Mouse (Mus musculus) myocyte (in vitro differentiated cells): ENCODE results near the gene Samd15. TPM values are rescaled to one million over a fixed set of nuclear protein-coding genes. Genes with fewer than 3 reads are reported as not detected.

Experiments
- H3K27me3 ChIP-seq: one replicate; pipeline ENCODE4 v1.6.1; 2011; ENCODE audit not compliant: control insufficient read depth, insufficient read depth, insufficient read length
- H3K36me3 ChIP-seq: one replicate; pipeline ENCODE4 v1.6.1; 2011; ENCODE audit not compliant: control insufficient read depth, insufficient read depth
- H3K4me2 ChIP-seq: one replicate; pipeline ENCODE4 v1.6.1; 2011; ENCODE audit warnings: low read depth, control low read depth
- H3K4me3 ChIP-seq: one replicate; pipeline ENCODE4 v1.5.1; 2011; ENCODE audit warnings: mild to moderate bottlenecking, control low read depth, moderate library complexity
- H3K79me2 ChIP-seq: one replicate; pipeline ENCODE4 v1.6.1; 2011; ENCODE audit not compliant: control insufficient read depth, insufficient read depth
- H3ac ChIP-seq: one replicate; pipeline ENCODE4 v1.6.1; 2011; ENCODE audit not compliant: control insufficient read depth, insufficient read length
- CEBPB ChIP-seq: IDR thresholded peaks from 2 replicates; pipeline ENCODE4 v1.6.1; 2011; ENCODE audit warnings: mild to moderate bottlenecking, moderate library complexity; ENCODE audit not compliant: poor library complexity, insufficient read depth, severe bottlenecking
- E2F4 ChIP-seq: IDR thresholded peaks from one replicate; pipeline ENCODE4 v1.6.1; 2011; ENCODE audit warnings: mild to moderate bottlenecking, control low read depth, moderate library complexity; ENCODE audit not compliant: insufficient read depth
- MAX ChIP-seq: IDR thresholded peaks from one replicate; pipeline ENCODE4 v1.6.1; 2011; ENCODE audit warnings: low read depth, mild to moderate bottlenecking, control low read depth
- MYOD1 ChIP-seq, 3 experiments: IDR thresholded peaks; one replicate each; pipeline ENCODE4 v1.6.1; 2011; ENCODE audit warnings: control low read depth in 2 of 3, low read depth in 2 of 3, mild to moderate bottlenecking in 2 of 3, moderate library complexity in 1 of 3; ENCODE audit not compliant: insufficient read length in 2 of 3, control insufficient read depth in 1 of 3
- MYOG ChIP-seq, 3 experiments: IDR thresholded peaks; one replicate each; pipeline ENCODE4 v1.6.1; 2011; ENCODE audit warnings: control low read depth in 2 of 3, low read depth in 2 of 3, mild to moderate bottlenecking in 2 of 3; ENCODE audit not compliant: insufficient read length in 2 of 3, control insufficient read depth in 1 of 3, insufficient read depth in 1 of 3
- POLR2A ChIP-seq: IDR thresholded peaks from one replicate; pipeline ENCODE4 v1.6.1; 2011; ENCODE audit warnings: low read depth, mild to moderate bottlenecking, control low read depth, moderate library complexity; ENCODE audit not compliant: insufficient read length
- POLR2AphosphoS2 ChIP-seq: IDR thresholded peaks from one replicate; pipeline ENCODE4 v1.6.1; 2011; ENCODE audit warnings: low read depth, control low read depth; ENCODE audit not compliant: insufficient read length
- REST ChIP-seq: IDR thresholded peaks from one replicate; pipeline ENCODE4 v1.6.1; 2011; ENCODE audit warnings: mild to moderate bottlenecking, control low read depth, moderate library complexity; ENCODE audit not compliant: insufficient read depth, insufficient read length
- SRF ChIP-seq: IDR thresholded peaks from one replicate; pipeline ENCODE4 v1.6.1; 2011; ENCODE audit warnings: low read depth; ENCODE audit not compliant: control insufficient read depth, insufficient read length
- TCF12 ChIP-seq: IDR thresholded peaks from one replicate; pipeline ENCODE4 v1.6.1; 2011; ENCODE audit warnings: mild to moderate bottlenecking, control low read depth; ENCODE audit not compliant: poor library complexity, insufficient read depth, severe bottlenecking
- TCF3 ChIP-seq: IDR thresholded peaks from one replicate; pipeline ENCODE4 v1.6.1; 2011; ENCODE audit warnings: low read depth, control low read depth; ENCODE audit not compliant: insufficient read length
- USF1 ChIP-seq: IDR thresholded peaks from one replicate; pipeline ENCODE4 v1.6.1; 2011; ENCODE audit warnings: low read depth, mild to moderate bottlenecking, control low read depth, moderate library complexity
- polyA plus RNA-seq: library from polyadenylated mRNA; unstranded; fragments of >200 nt; fragmentation: generic; extraction: Trizol; gene quantifications from one replicate; pipeline ENCODE4 v1.2.1, GENCODE M21; 2012; ENCODE audit warnings: missing spikeins

Samd15 gene
- polyA plus RNA-seq, 1 experiment = 0.29 TPM

- Histone ChIP-seq H3K27me3 (no peaks in the 10 kb centered on the region), H3K4me3 (no peak overlapping the region), H3K4me2 (no peak overlapping the region), H3ac (no peak overlapping the region), H3K36me3 (no peaks in the 10 kb centered on the region), H3K79me2 (no peaks in the 10 kb centered on the region)
- TF ChIP-seq MYOD1 (IDR thresholded peaks at IDR 0.05; ENCODE audit: control insufficient read depth in 1 of 3, insufficient read length in 2 of 3, low read depth in 2 of 3) (no peak), POLR2AphosphoS2 (no peak), E2F4 (no peak), TCF3 (no peak), MYOG (IDR thresholded peaks at IDR 0.05; ENCODE audit: control insufficient read depth in 1 of 3, insufficient read depth in 1 of 3, insufficient read length in 2 of 3, low read depth in 2 of 3) (no peak), MAX (no peak), SRF (no peak), REST (no peak), TCF12 (no peak), CEBPB (no peak), POLR2A (no peak), USF1 (no peak)
Observed at GRCm38 (mm10) chr12:87212844-87213606, 13.5 kb downstream of the Samd15 start.

DNA sequence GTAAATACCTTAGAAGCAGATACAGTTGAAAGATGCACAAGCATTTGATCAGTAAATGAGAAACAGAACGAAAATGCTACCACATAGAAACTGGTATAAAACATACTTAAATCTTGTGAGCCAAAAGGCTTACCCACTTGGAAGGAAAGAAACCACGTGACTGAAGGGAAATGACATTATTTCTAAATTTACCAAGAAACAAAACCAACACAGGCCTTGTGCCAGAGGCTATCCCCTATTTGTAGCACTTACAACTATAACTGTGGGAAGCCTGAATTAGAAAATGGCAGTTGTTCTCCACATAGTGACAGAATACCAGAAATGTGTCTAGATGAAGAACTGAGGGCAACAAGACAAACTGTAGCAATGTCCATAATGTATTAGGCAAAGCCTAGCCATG is 16.5 kb downstream of the Samd15 start:
- TF ChIP-seq USF1 (peak; percentile 68), POLR2AphosphoS2 (no peak), TCF12 (no peak)
- H3K79me2 ChIP-seq = no peaks in the 10 kb centered on the region
- no peak overlapping the region for H3K4me3 ChIP-seq
- H3K27me3 ChIP-seq = no peaks in the 10 kb centered on the region
- no peak overlapping the region for H3ac ChIP-seq
- no peak overlapping the region for H3K4me2 ChIP-seq
- no peaks in the 10 kb centered on the region for H3K36me3 ChIP-seq

DNA sequence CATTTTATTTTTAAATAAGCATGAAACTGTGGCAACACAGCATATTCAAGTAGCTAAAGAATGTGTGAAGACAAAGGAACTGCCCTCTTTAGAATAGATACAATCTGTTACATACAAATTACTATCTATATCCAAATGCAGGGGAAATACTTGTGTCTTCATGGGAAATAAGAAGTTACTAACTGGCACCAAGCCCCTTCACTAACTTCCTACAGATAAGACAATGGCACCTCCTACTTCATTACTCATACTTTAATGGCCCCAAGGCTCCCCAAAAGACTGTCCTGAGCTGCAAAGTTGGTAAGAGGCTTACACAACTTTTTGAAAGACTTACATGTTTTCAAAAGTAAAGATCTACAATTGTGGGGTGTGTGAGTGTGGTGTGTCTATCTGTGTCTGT is 18.1 kb downstream of the Samd15 start:
- no peak overlapping the region for H3ac ChIP-seq
- H3K79me2 ChIP-seq = no peaks in the 10 kb centered on the region
- peak overlapping the region; percentile 53 for H3K4me2 ChIP-seq
- H3K27me3 ChIP-seq = no peaks in the 10 kb centered on the region
- H3K36me3 ChIP-seq = no peaks in the 10 kb centered on the region
- H3K4me3 ChIP-seq = no peak overlapping the region
- TF ChIP-seq MYOG (IDR thresholded peaks at IDR 0.05; ENCODE audit: control insufficient read depth in 1 of 3, insufficient read depth in 1 of 3, insufficient read length in 2 of 3, low read depth in 2 of 3) (no peak), USF1 (no peak), E2F4 (no peak), MYOD1 (IDR thresholded peaks at IDR 0.05; ENCODE audit: control insufficient read depth in 1 of 3, insufficient read length in 2 of 3, low read depth in 2 of 3) (no peak), CEBPB (no peak), TCF12 (no peak), SRF (no peak), POLR2A (no peak), MAX (no peak), REST (no peak), POLR2AphosphoS2 (no peak), TCF3 (no peak)

DNA sequence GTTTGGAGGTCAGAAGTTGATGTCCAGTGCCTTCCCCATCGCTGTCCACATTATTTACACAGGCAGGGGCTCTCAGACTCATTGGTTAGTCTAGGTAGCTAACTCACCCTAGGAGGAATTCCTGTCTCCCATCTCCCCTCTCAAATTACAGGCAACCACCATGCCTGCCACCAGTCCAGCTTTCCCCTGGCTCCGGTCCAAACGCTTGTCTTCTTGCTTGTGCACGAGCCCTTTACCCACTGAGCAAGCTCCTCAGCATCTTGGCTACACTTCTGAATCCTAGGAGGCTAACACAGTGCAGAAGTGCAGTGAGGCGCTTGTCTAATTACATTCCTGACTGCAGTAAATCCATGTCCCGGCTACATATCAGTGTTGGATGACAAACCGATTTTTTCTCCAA is 19.8 kb downstream of the Samd15 start:
- Histone ChIP-seq H3ac (no peak overlapping the region), H3K79me2 (no peaks in the 10 kb centered on the region), H3K4me3 (no peak overlapping the region), H3K4me2 (no peak overlapping the region), H3K36me3 (no peaks in the 10 kb centered on the region), H3K27me3 (no peaks in the 10 kb centered on the region)
- no peak for TF ChIP-seq E2F4
- no peak for TF ChIP-seq REST
- no peak for TF ChIP-seq SRF
- TF ChIP-seq TCF12 = no peak
- TF ChIP-seq POLR2A = no peak
- TF ChIP-seq MYOG (IDR thresholded peaks at IDR 0.05; ENCODE audit: control insufficient read depth in 1 of 3, insufficient read depth in 1 of 3, insufficient read length in 2 of 3, low read depth in 2 of 3) = no peak
- TF ChIP-seq TCF3 = no peak
- no peak for TF ChIP-seq POLR2AphosphoS2

- no peak overlapping the region for H3K4me3 ChIP-seq
- H3K27me3 ChIP-seq = no peaks in the 10 kb centered on the region
- H3ac ChIP-seq = no peak overlapping the region
- TF ChIP-seq USF1 (no peak), MAX (no peak), SRF (no peak), MYOG (IDR thresholded peaks at IDR 0.05; ENCODE audit: control insufficient read depth in 1 of 3, insufficient read depth in 1 of 3, insufficient read length in 2 of 3, low read depth in 2 of 3) (no peak), TCF3 (no peak), POLR2A (no peak), CEBPB (no peak), POLR2AphosphoS2 (no peak), E2F4 (no peak), REST (no peak)
- no peaks in the 10 kb centered on the region for H3K36me3 ChIP-seq
- H3K4me2 ChIP-seq = no peak overlapping the region
- H3K79me2 ChIP-seq = no peaks in the 10 kb centered on the region
Observed at GRCm38 (mm10) chr12:87224950-87225349, 25.4 kb downstream of the Samd15 start.
